Mouse (Mus musculus) kidney, postnatal 4 days (tissue): ENCODE results near the gene Aif1.

Experiments used
- DNase-seq, 2 experiments: peaks; one replicate each; pipeline ENCODE4 v3.0.0; 2021; ENCODE audit warnings: mixed read lengths in 2 of 2

The Aif1 gene

GRCm38 (mm10) chr17:35165451-35166155, 10.3 kb downstream of the Aif1 start:
- no peak for DNase-seq

DNA sequence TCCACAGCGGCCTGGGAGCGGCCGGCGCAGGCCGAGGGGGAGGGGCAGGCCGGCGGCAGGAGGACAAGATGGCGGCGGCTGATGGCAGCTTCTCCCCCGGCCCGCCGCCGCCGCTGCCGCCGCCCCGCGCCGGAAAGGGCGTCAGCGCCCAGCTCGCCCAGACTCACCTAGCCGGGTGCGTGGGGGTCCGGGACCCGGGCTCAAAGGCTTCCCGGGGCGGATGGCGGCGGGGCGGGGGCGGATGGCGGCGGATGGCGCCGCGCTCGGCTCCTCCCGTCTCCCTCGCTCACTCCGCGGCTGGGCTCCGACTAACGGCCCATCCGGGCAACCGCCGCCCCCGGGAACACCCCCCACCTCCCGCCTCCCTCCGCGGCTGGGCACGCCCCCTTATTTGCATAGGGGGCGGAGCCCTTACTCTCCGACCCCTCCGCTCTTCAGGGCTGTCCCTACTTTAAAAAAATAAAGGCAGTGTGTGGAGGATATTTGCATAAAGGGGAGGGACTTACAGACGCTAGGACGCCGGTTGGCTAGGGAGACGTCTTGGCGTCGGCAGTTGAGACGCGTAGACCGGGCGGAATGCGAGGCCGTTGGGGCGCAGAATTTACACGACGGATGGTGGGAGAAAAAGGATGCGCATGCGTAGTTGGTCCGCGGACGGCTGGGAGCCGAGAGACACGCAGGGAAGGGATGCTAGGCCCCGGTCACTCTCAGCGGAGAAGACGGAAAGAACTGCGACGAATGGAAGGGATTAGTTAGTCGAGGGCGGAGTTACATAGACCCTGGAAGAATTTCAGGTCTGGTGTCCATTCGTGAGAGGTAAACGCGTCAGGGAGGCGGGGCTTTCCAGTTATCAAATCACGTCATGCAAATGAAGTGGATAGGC, 11.1 kb downstream of the Aif1 start, which contains the start of gene Prrc2a:
Gene Prrc2a (minus strand): TSS at position 330 of the 883 bp plus-strand sequence.
- DNase-seq: peak; percentile 98 to 99

DNA sequence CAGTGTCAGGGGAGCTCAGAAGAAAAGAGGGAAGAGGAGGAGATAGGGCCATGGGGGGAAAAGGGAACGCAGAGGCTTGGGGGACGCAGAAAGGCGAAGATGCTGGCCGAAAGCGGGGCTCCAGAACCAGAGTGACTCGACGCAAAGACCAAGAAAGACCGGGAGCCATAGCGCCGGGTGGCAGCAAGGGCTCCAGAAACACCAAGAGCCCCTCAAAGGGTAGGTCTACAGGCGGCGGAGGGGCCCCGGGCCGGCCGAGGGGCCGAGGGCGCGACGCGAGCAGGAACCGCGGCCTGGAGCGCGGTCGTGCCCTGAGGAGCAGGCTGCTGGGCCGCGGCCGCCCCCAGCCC, 11.7 kb downstream of the Aif1 start:
- no peak for DNase-seq

DNA sequence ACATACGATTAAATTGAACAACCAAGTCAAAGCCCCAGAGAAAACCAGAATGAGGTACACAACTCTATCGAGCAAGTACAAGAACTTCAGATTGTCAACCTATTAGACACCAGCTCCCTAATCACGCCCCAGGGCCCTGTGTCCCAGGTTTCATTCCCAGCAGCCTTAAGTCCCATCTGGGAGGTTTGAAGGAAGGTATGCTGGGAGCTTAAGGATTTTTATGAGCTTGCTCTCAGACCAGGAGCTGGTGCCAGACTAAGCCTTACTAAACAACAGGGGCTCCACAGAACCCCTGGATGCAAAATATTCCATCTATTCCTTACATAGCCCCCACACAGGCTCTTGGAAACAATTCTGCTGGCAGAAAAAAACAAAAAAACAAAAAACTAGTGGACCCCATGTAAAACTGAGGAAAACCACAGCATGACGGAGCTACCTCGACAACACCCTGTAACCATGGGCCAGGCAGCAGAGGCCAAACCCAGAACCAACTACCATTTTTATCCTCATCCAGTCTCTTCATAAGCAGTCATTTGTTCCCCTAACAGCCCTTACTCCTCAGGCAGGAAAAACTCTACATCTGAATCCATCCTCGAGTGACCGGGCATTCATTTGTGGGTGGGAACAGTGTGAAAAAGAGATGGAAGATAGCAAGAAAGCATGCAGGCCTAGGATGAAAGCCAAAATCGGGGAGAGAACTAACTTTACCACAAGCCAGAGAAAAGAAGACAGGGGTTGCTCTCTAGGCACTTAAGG, 12.4 kb downstream of the Aif1 start:
- peak in 1 of 2 experiments; percentile 33 for DNase-seq

DNA sequence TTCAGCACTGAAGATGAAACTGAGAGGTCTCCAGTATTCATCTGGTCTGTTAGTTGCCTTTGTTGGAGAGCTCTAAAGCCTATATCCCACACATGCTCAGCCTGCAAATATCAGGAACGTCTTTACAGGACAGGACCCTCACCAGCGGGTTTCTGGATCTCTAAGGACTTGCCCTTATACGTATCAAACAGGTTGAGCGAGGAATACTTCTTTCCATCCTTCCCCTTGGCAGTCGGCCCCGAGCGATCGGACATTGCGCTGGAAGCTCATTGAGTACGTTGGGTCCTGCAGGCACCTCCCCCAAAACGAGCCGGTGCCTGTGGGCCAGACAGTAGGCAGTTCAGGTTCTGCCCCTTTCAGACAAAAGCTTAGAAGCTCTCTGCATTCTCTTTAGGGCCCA, 13.1 kb downstream of the Aif1 start:
- peak; percentile 50 to 59 for DNase-seq

GRCm38 (mm10) chr17:35162121-35162520, 13.7 kb downstream of the Aif1 start:
- DNase-seq: peak in 1 of 2 experiments; percentile 5

- no peak for DNase-seq
Measured at GRCm38 (mm10) chr17:35161421-35161820, 14.4 kb downstream of the Aif1 start.

- no peak for DNase-seq
Measured at GRCm38 (mm10) chr17:35159638-35160037, 16.2 kb downstream of the Aif1 start.

- DNase-seq: no peak
Measured at GRCm38 (mm10) chr17:35158850-35159593, 16.8 kb downstream of the Aif1 start.

GRCm38 (mm10) chr17:35157661-35158175, 18.1 kb downstream of the Aif1 start:
- peak in 1 of 2 experiments; percentile 37 for DNase-seq

DNA sequence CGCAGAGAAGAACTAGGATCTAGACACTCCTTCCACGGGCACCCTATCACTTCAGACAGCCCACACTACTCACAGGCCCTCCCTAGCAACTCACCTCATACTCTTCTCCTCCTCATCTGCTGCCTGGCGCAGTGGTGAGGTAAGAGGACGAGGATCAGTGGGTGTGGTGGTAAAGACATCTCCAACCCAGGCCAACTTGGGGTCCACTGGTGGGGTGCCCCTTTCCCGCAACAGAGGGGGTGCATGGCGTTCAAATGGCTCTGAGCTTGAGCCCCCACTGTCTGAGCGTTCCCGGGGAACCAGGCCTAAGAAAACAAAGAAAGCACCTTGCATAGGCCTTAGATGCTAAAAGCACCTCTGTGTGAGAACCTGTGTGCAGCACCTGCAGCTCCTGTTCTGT, 18.6 kb downstream of the Aif1 start:
- no peak for DNase-seq

GRCm38 (mm10) chr17:35156461-35157200, 19.2 kb downstream of the Aif1 start:
- no peak for DNase-seq

DNA sequence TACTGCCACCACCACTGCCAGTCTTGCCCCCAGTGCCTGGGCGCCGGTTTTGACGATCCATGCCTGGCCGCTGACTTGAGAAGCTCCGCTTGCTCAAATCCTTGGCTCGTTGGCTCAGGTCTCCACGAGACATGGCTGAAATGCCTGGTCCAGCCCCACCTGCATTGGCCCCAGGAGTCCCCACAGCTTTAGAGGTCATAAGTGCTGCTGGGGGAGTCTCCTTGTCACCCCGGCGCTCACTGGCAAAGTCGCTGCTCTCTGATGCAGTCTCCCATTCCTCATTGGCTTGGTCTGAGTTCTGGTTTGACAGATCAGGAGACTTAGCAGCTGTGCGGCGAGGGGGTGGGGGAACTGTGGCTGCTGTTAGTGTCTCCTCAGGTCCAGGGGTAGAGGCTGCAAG, 20.4 kb downstream of the Aif1 start:
- no peak for DNase-seq

DNA sequence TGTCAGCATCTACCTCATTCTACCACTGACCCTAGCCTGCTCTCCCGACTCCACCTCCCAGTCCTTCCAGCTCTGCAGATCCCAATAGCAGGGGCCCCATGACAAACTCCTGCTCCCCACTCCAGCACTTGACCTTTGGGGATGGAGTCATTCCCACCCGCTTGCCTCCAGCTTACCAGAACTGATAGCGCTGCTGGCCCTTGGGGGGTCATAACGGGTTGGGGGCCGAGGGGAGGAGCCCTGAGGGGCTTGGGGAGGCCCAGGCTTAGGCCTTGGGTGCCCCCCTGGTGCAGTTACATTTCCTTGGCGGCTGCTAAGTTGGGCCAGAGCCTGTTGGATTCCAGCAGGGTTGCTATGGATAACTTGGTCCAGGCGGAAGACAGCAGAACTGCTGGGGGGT, 21.3 kb downstream of the Aif1 start:
- no peak for DNase-seq

DNA sequence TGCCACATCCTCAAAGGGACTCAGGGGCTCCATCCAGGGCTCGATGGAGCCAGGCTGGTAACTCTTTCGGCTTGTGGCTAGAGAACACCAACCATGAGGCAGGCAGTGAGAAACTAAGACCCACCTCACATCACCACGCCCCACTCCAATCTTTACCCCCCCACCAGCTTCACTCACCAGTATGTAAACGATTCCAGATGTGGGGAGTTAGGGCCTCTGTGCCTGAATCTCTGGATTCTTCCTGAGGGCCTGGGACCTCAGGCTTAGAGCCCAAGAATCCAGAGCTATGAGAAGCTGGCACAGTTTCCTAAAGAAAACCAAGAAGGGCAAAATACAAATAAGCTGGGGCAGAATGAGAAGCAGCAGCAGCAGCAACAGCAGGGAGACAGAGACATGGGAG, 21.9 kb downstream of the Aif1 start:
- no peak for DNase-seq

GRCm38 (mm10) chr17:35153077-35153476, 22.8 kb downstream of the Aif1 start:
- no peak for DNase-seq

GRCm38 (mm10) chr17:35152121-35152520, 23.7 kb downstream of the Aif1 start:
- DNase-seq: no peak

GRCm38 (mm10) chr17:35147922-35148639, 27.8 kb downstream of the Aif1 start:
- no peak for DNase-seq

DNA sequence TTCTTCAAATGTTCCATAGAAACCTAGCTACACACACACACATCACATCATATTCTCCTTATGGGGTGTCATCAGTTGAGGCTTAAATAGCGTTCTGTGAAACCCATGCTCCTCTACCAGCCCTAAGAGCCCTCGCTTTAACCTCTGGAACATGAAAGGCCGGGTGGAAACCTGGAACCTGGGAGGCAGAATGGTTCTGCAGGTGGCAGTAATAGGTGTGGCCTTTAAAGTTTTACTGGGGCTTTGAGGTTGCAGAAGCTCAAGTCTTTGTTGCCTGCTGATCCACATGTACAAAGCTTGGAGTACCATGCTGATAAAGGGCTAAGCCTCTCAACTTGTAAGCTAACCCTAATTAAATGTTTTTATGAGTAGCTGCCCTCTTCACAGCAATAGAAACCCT, 28.5 kb downstream of the Aif1 start:
- DNase-seq: no peak

DNA sequence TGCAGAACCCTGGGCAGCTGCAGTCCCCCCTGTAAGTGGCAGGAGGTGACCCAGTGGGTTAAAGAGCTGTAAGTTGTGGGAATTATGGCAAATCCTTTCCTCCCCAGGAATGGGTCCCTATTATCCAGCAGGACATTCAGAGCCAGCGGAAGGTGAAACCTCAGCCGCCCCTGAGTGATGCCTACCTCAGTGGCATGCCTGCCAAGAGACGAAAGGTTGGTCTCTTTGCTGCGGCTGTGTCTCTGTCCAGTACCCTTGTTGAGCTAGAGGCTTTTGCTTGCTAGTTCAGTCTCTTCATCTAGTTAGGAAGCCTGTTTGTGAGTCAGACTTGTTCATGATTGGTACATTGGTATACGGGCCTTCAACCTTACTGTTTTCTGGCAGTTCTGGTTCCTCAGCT, 29.7 kb downstream of the Aif1 start:
- no peak for DNase-seq

- DNase-seq: no peak
Measured at GRCm38 (mm10) chr17:35141971-35142370, 33.9 kb downstream of the Aif1 start.
